Mouse (Mus musculus) layer of hippocampus, postnatal 36 days (tissue): ENCODE data around the gene Erg28. TPM values are rescaled to one million over a fixed set of nuclear protein-coding genes. Genes with fewer than 3 reads are reported as not detected.

ENCODE experiments used
- DNase-seq, 2 experiments: peaks; one replicate each; pipeline ENCODE4 v3.0.0; 2022
- total RNA-seq, 2 experiments: library from RNA; stranded (reverse); gene quantifications; 2 replicates each; pipeline ENCODE4 v1.2.3; 2021

The Erg28 gene
- total RNA-seq, 2 experiments from 2014 or later: 51.6 to 55.7 TPM

DNA sequence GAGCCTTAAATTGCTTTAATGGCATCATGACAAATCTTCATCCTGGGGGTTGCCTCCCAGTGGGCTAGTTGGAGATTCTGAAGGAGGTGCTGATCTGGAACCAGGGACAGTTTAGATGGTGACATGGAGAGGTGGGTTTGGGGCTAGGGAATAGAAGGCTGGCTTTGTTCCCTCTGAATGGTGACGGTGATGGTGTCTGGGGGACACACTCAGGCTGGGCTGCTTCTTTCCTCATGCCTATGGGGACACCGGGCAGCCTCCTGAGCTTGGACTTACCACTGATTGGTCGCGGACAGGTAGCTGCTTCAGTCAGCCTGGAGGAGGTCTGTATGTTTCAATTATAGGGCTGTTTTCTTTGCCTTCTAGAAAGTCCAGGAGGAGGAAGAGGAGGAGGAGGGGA, 12.7 kb downstream of the Erg28 start:
- no peak for DNase-seq

DNA sequence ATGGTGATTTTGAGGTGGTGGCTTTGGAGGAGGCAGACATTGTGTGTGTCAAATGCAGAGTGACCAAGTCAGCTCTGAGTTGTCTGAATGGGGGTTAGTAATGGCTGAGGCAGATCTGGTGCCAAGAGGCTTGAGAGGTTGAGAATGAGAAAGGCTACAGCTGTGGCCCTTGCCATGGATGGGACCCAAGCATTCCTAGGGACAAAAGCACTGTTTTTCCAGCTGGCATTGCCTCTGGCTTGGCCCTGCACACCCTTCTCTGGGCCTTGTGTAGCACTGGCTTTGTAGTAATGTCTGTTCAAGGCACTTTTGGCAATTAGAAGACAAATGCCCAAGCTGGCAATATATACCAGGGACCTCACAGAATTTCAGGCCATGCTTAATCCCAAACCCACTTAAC, 13.4 kb downstream of the Erg28 start:
- DNase-seq: no peak

DNA sequence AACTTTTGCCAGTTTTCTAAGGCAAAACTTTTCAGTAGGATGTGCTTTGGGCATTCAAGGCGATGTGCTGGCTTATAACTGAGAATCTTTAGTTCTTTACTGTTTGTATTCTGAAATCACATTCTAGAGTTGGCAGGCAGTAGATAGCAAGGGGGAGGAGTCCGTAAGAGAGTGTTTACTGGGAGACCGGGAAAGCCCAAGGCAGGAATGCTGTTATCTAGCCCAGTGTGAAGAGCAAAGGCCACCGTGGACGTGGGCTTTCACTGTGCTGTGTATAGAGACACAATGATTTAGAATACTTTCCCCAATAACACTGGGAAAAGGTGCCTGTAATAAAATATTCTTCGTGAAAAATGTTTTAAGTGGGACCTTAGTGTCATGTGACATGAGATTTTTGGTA, 14.6 kb downstream of the Erg28 start:
- DNase-seq: no peak

GRCm38 (mm10) chr12:85800031-85800430, 24.3 kb downstream of the Erg28 start:
- DNase-seq: peak in 1 of 2 experiments; percentile 29

DNA sequence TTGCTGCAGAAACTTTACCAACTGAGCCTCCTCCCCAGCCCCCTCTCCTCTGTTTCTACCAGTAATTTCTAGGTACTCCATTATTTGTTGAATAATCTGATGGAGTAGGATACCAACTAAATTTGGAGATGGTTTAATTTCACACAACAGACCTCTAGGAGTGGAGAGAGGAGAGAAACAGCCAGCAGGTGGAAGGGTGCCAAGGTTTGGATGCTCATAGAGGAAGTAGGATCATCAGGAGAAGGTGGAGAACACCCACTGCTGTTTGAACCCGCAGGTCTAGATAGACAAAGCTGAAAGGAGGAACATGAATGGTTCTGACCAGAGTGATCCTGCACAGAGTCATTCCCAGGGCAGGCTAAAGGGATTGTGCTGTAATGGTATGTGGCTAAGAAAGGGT, 28.8 kb downstream of the Erg28 start:
- DNase-seq: no peak

- DNase-seq: no peak
These were observed 30.3 kb downstream of the Erg28 start for GRCm38 (mm10) chr12:85794094-85794493.

GRCm38 (mm10) chr12:85792821-85793346, 31.5 kb downstream of the Erg28 start:
- DNase-seq: peak; percentile 30 to 45

DNA sequence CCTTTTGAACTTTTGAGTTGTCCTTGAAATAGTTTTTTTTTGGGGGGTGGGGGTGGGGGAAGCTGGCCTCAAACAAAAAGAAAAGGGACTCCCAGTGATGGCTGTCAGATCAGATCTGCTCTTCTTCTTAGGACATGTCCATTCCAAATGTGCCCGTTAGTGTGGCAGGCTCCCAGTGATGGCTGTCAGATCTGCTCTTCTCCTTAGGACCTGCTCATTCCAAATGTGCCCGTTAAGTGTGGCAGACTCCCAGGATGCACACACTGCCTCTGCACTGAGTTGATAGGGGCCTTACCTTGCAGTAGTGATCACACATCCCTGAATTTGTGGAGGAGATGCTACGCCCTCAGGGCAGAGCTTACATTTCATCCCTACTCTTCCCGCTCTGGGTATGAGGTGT, 32.2 kb downstream of the Erg28 start:
- DNase-seq: no peak

DNA sequence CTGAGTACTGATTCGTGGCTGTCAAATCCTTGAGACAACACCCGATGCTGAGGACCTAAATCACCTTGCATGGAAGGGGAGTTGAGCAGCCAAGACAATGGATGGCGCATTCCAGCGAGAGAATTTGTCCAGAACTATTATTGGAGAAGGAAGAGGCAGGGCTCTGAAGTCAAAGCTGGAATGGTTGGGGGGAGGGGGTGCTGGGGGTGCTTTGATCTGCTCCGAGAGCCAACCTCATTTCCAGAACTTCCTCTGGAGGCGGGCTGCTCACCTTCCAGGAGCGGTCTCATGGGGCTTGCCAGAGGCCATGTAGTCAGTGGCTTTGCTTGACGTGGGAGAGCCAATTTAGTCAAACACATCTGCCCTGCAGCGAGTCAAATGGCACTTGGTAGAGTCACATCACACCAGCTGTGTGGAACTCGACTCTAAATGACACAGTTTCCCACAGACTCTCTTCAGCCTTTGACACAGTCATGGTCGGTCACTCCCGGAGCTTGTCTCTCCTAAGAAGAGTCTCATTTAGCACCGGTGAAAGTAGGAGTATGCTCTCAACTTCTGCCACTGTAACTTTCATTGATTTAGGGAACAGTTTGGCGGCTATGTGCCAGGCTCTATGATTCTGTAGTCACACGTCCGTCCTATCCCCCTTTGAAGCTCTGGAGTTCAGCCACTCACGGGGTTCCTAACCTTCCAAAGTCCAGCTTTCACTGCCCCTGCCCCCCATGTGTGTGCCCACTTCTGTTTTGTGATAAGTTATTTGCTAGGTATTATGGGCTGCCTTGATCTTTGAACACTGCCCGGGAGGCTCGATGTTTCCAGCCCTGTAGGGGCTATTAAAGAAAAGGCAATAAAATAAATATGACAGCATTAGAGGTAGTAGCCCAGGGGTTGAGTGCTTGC, 39.2 kb downstream of the Erg28 start:
- no peak for DNase-seq

GRCm38 (mm10) chr12:85781606-85782005, 42.7 kb downstream of the Erg28 start:
- no peak for DNase-seq

GRCm38 (mm10) chr12:85779707-85780106, 44.6 kb downstream of the Erg28 start:
- no peak for DNase-seq

- DNase-seq: no peak
These were observed 45.4 kb downstream of the Erg28 start for GRCm38 (mm10) chr12:85778962-85779361.

DNA sequence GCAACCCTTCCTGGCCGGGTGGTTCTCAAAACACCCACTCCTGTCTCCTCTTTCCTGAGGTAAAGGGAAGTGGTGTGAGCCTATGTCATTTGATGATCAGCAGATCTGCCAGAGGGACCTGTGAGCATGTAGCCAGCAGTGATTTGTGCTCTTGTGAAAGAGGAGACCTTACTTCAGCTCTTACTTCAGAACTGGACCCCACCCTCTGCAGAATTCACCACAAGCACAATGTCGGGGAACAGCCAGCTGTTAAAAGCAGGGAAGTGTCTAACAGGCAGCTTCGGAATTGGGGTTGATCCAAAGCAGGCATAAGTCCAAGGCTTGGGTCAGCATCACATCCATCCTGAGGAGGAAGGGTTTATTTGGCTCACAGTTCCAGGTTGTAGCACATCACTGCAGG, 53.0 kb downstream of the Erg28 start:
- no peak for DNase-seq

GRCm38 (mm10) chr12:85767750-85768149, 56.6 kb downstream of the Erg28 start:
- no peak for DNase-seq

- no peak for DNase-seq
These were observed 58.1 kb downstream of the Erg28 start for GRCm38 (mm10) chr12:85766287-85766686.

Other genes starting within 250 kb of the Erg28 start
- gene Jdp2, start 225.5 kb downstream of the Erg28 start, total RNA-seq: 10 to 100 TPM; 43.8 to 45.1 TPM
- gene Batf, start 137.9 kb downstream of the Erg28 start, total RNA-seq: under 1 TPM in 1 of 2 experiments, not detected in 1; 0.96 TPM
- gene Flvcr2, start 78.0 kb downstream of the Erg28 start, total RNA-seq: 1 to 10 TPM; 1.8 to 2.6 TPM
- 10 to 100 TPM; 48.0 to 58.4 TPM for gene Ttll5, start 109 bp upstream of the Erg28 start, total RNA-seq